Mouse (Mus musculus) granulocyte monocyte progenitor cell, adult 5-6 weeks (primary cell): Measurements from ENCODE around the gene Col7a1. TPM values are rescaled to one million over a fixed set of nuclear protein-coding genes. Genes with fewer than 3 reads are reported as not detected.

ENCODE experiments used
- ATAC-seq: replicated peaks from 2 replicates; pipeline ENCODE4 v1.8.0; 2016; ENCODE audit warnings: mild to moderate bottlenecking, moderate TSS enrichment, inconsistent platforms; ENCODE audit not compliant: poor library complexity, severe bottlenecking
- total RNA-seq, 2 experiments: library from RNA; stranded (forward) in 1 of 2; stranded (reverse) in 1 of 2; fragments of 200-712, 200-1000 nt in 1 of 2; fragments of >200 nt in 1 of 2; fragmentation: Nextera tagmentation in 1 of 2; gene quantifications; 2 replicates each; pipeline ENCODE4 v1.2.3; 2014 to 2017

Col7a1 gene
- total RNA-seq (2014; fragmentation: Nextera tagmentation) = 0.21 and 2.0 TPM in 2 replicates
- total RNA-seq (2017) = 0.09 TPM in 1 of 2 replicates, not detected in the other

GRCm38 (mm10) chr9:108953081-108953636 lies at the start of gene Col7a1:
Gene Col7a1 (plus strand): TSS chr9:108953586.
- ATAC-seq = peak; percentile 21; the same call in 1 of the 2 replicates

GRCm38 (mm10) chr9:108912308-108912707 lies 41.1 kb upstream of the Col7a1 start:
- ATAC-seq = no peak

GRCm38 (mm10) chr9:108913161-108913560 lies 40.2 kb upstream of the Col7a1 start:
- no peak for ATAC-seq

GRCm38 (mm10) chr9:108913621-108914020 lies 39.8 kb upstream of the Col7a1 start:
- ATAC-seq = no peak

- no peak for ATAC-seq
Measured at GRCm38 (mm10) chr9:108914491-108914890, 38.9 kb upstream of the Col7a1 start, which contains the start of gene Tmem89. Gene Tmem89 (plus strand): TSS chr9:108914619.

GRCm38 (mm10) chr9:108925897-108926296 lies 27.5 kb upstream of the Col7a1 start:
- peak; percentile 84 for ATAC-seq

GRCm38 (mm10) chr9:108928424-108928823 lies 25.0 kb upstream of the Col7a1 start:
- ATAC-seq = no peak

GRCm38 (mm10) chr9:108935991-108936390 lies 17.4 kb upstream of the Col7a1 start:
- peak; percentile 66 for ATAC-seq

- peak; percentile 92 for ATAC-seq
Measured at GRCm38 (mm10) chr9:108936418-108937364, 16.7 kb upstream of the Col7a1 start, which contains the start of gene Uqcrc1. Gene Uqcrc1 (plus strand): TSS chr9:108936633.

- ATAC-seq = no peak
Measured at GRCm38 (mm10) chr9:108945111-108945510, 8.3 kb upstream of the Col7a1 start.

GRCm38 (mm10) chr9:108945608-108946007 lies 7.8 kb upstream of the Col7a1 start:
- ATAC-seq = no peak

- no peak for ATAC-seq
Measured at GRCm38 (mm10) chr9:108949231-108949966, 4.0 kb upstream of the Col7a1 start.

- no peak for ATAC-seq
Measured at GRCm38 (mm10) chr9:108949967-108950728, 3.2 kb upstream of the Col7a1 start.

GRCm38 (mm10) chr9:108955241-108955640 lies 1.9 kb downstream of the Col7a1 start:
- no peak for ATAC-seq

- ATAC-seq = no peak
Measured at GRCm38 (mm10) chr9:108955846-108956245, 2.5 kb downstream of the Col7a1 start.

- no peak for ATAC-seq
Measured at GRCm38 (mm10) chr9:108963577-108963976, 10.2 kb downstream of the Col7a1 start.

- no peak for ATAC-seq
Measured at GRCm38 (mm10) chr9:108964338-108964737, 11.0 kb downstream of the Col7a1 start.

- no peak for ATAC-seq
Measured at GRCm38 (mm10) chr9:108970623-108971022, 17.2 kb downstream of the Col7a1 start.

GRCm38 (mm10) chr9:108976483-108976882 lies 23.1 kb downstream of the Col7a1 start:
- ATAC-seq = no peak

GRCm38 (mm10) chr9:108977966-108978365 lies 24.6 kb downstream of the Col7a1 start:
- no peak for ATAC-seq
